Mouse (Mus musculus): Measurements from ENCODE around the gene Hoxa13.

Hoxa13 gene

GRCm38 (mm10) chr6:52212556-52213118, 48.0 kb downstream of the Hoxa13 start:
- DNase-seq (ENCODE audit: low spot score in 2 of 2): no peak

- no peak for DNase-seq (ENCODE audit: low spot score in 2 of 2)
These were observed 48.7 kb downstream of the Hoxa13 start for GRCm38 (mm10) chr6:52211961-52212360.

GRCm38 (mm10) chr6:52211170-52211935, 49.3 kb downstream of the Hoxa13 start:
- peak in 1 of 2 experiments; percentile 56 for DNase-seq (ENCODE audit: low spot score in 2 of 2)

GRCm38 (mm10) chr6:52209685-52210046, 51.0 kb downstream of the Hoxa13 start:
- no peak for DNase-seq (ENCODE audit: low spot score in 2 of 2)

- DNase-seq (ENCODE audit: low spot score in 2 of 2): no peak
These were observed 51.6 kb downstream of the Hoxa13 start for GRCm38 (mm10) chr6:52208868-52209684.

- no peak for DNase-seq (ENCODE audit: low spot score in 2 of 2)
These were observed 52.4 kb downstream of the Hoxa13 start, which contains the start of gene Hoxa6 for GRCm38 (mm10) chr6:52208072-52208867. Hoxa6 (minus strand) TSS chr6:52208722.

Data from frontal cortex, postnatal 36 days (tissue).